Mouse (Mus musculus): ENCODE results near the gene Spock2.

GRCm38 (mm10) chr10:60062173-60062572 is 43.8 kb upstream of the Spock2 start:
- TF ChIP-seq ZC3H11A (IDR thresholded peaks at IDR 0.05; ENCODE audit: borderline replicate concordance, low read depth, low read length) (no peak), ZNF384 (IDR thresholded peaks at IDR 0.05; ENCODE audit: low read depth, low read length) (no peak), HCFC1 (IDR thresholded peaks at IDR 0.05; ENCODE audit: borderline replicate concordance, insufficient read depth, low read length) (no peak), CHD2 (IDR thresholded peaks at IDR 0.05; ENCODE audit: low read depth, low read length) (no peak), MAFK (IDR thresholded peaks at IDR 0.05; ENCODE audit: insufficient read depth, low read depth, low read length) (no peak)

Data from ES-E14 (cell line).